ENCODE assay signal across 9 mouse cellular contexts in the genomic region with DNA sequence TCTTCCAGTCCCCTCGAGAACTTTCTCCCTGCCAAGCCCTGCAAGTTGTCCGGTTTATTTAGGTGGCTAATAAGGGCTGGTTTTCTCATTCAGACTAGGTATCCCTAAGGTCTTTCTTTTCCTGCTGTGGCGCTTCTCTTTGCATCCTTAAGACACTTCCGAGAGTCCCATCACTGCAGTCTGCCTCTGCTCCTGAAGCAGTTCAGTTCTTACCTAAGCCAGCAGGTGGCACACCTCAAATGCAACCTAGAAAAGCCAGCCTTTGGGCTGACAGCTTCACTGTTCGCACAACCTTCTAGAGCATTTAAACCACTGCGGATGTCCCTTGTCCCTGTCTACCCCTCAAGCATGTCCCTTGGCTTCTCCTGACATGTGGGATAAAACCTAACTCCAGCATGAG. TPM values are rescaled to one million over a fixed set of nuclear protein-coding genes. Genes with fewer than 3 reads are reported as not detected.
DNase-seq lines count a peak whose midpoint lies in the region; ATAC-seq and TF ChIP-seq lines count a peak whose summit lies in the region.
"Had no signal": no experiment of that assay in that cellular context is flagged by ENCODE, and none has a peak within 500 bp of the region (broad histone marks: within the 10 kb centered on the region; RNA-seq: fewer than 3 reads in every experiment).

No protein-coding gene starts in this region.

- H3K9me3 ChIP-seq in forebrain, embryonic 11.5 days (ENCODE audit: control insufficient read depth, low read length): no peaks in the 10 kb centered on the region; the same call in 1 of the 2 replicates
- no peaks in the 10 kb centered on the region for H3K9me3 ChIP-seq in forebrain, embryonic 16.5 days (ENCODE audit: control insufficient read depth, low read length)
- no peaks in the 10 kb centered on the region for H3K9me3 ChIP-seq in heart, postnatal 0 days (replicated peaks; ENCODE audit: control insufficient read depth, low read length)
- H3K9me3 ChIP-seq in limb, embryonic 14.5 days (ENCODE audit: control insufficient read depth, low read length): no peaks in the 10 kb centered on the region
- H3K9me3 ChIP-seq: limb, embryonic 15.5 days had no signal

- H3K4me2 ChIP-seq in forebrain, embryonic 11.5 days (ENCODE audit: low read depth, low read length, severe bottlenecking): peak overlapping the region; percentile 88; the same call in 1 of the 2 replicates
- no peak overlapping the region for H3K4me2 ChIP-seq in forebrain, embryonic 16.5 days (ENCODE audit: low read length)
- H3K4me2 ChIP-seq in heart, postnatal 0 days (ENCODE audit: low read depth, low read length): no peak overlapping the region
- peak overlapping the region; percentile 70; the same call in 1 of the 2 replicates for H3K4me2 ChIP-seq in limb, embryonic 14.5 days (replicated peaks; ENCODE audit: low read depth, low read length, severe bottlenecking)

- H3K27ac ChIP-seq in forebrain, embryonic 11.5 days (ENCODE audit: low read depth, low read length): no peak overlapping the region
- no peak overlapping the region for H3K27ac ChIP-seq in forebrain, embryonic 16.5 days (ENCODE audit: low read length)
- no peak overlapping the region for H3K27ac ChIP-seq in heart, postnatal 0 days (ENCODE audit: low read depth)
- no peak overlapping the region for H3K27ac ChIP-seq in limb, embryonic 14.5 days (replicated peaks; ENCODE audit: low read depth, low read length)

- peaks cover 8% of the 10 kb centered on the region for H3K4me1 ChIP-seq in forebrain, embryonic 11.5 days (replicated peaks; ENCODE audit: control insufficient read depth, insufficient read depth, low read length)
- peaks cover 10% of the 10 kb centered on the region for H3K4me1 ChIP-seq in forebrain, embryonic 16.5 days (replicated peaks; ENCODE audit: control insufficient read depth, insufficient read depth, low read length)
- H3K4me1 ChIP-seq in heart, postnatal 0 days (ENCODE audit: control insufficient read depth, insufficient read depth): peaks cover 10% of the 10 kb centered on the region
- H3K4me1 ChIP-seq in limb, embryonic 14.5 days (ENCODE audit: control insufficient read depth, insufficient read depth, low read length): peaks cover 11% of the 10 kb centered on the region

- DNase-seq in forebrain, embryonic 11.5 days (ENCODE audit: low spot score): peak; percentile 64
- peak; percentile 51 to 54 for DNase-seq in B cell, adult 2 months
- DNase-seq in cerebellum, adult 9-10 months: peak; percentile 49
- no peak for DNase-seq in heart, postnatal 0 days (ENCODE audit: low spot score)
- peak; percentile 53 for DNase-seq in limb, embryonic 14.5 days (ENCODE audit: low spot score)
- peak; percentile 49 for DNase-seq in right cerebral cortex, postnatal 25 days
- no peak for DNase-seq in gastrocnemius, adult 8-10 months (ENCODE audit: low spot score in 2 of 2)

- peaks cover 4% of the 10 kb centered on the region; the same call in 1 of the 2 replicates for H3K27me3 ChIP-seq in forebrain, embryonic 11.5 days (ENCODE audit: control insufficient read depth, insufficient read depth, low read length)
- no peaks in the 10 kb centered on the region for H3K27me3 ChIP-seq in forebrain, embryonic 16.5 days (replicated peaks; ENCODE audit: control insufficient read depth, insufficient read depth, low read length)
- no peaks in the 10 kb centered on the region for H3K27me3 ChIP-seq in heart, postnatal 0 days (ENCODE audit: control insufficient read depth, insufficient read depth, low read length)
- peaks cover 9% of the 10 kb centered on the region; the same call in 1 of the 2 replicates for H3K27me3 ChIP-seq in limb, embryonic 14.5 days (ENCODE audit: control insufficient read depth, insufficient read depth, low read length)

- H3K4me3 ChIP-seq in forebrain, embryonic 11.5 days (ENCODE audit: low read depth, low read length): no peak overlapping the region
- H3K4me3 ChIP-seq in forebrain, embryonic 16.5 days (replicated peaks; ENCODE audit: low read length): no peak overlapping the region
- H3K4me3 ChIP-seq in heart, postnatal 0 days (ENCODE audit: low read depth, low read length): no peak overlapping the region
- no peak overlapping the region for H3K4me3 ChIP-seq in limb, embryonic 14.5 days (replicated peaks; ENCODE audit: low read length)

- no peak overlapping the region for H3K9ac ChIP-seq in forebrain, embryonic 11.5 days (ENCODE audit: low read length)
- H3K9ac ChIP-seq in forebrain, embryonic 16.5 days (replicated peaks; ENCODE audit: low read depth, low read length): no peak overlapping the region
- no peak overlapping the region for H3K9ac ChIP-seq in heart, postnatal 0 days (replicated peaks; ENCODE audit: low read depth, low read length)
- no peak overlapping the region for H3K9ac ChIP-seq in limb, embryonic 14.5 days (ENCODE audit: low read depth, low read length, severe bottlenecking)

- no peak for TF ChIP-seq EP300 in heart, postnatal 0 days (IDR thresholded peaks at IDR 0.05; ENCODE audit: low read depth)

- no peak for TF ChIP-seq POLR2A in limb, embryonic 14.5 days (IDR thresholded peaks at IDR 0.05; ENCODE audit: borderline replicate concordance, extremely low read depth, insufficient read depth, insufficient read length)

- 26% methylated on average over 6 of the region's 6 CpGs for WGBS in forebrain, embryonic 11.5 days
- WGBS in forebrain, embryonic 16.5 days: 23% methylated on average over 6 of the region's 6 CpGs
- WGBS in heart, postnatal 0 days: 27% methylated on average over 6 of the region's 6 CpGs
- WGBS in limb, embryonic 14.5 days: 27% methylated on average over 6 of the region's 6 CpGs

- H3K36me3 ChIP-seq in forebrain, embryonic 11.5 days (ENCODE audit: control insufficient read depth, insufficient read depth, low read length): no peaks in the 10 kb centered on the region; the same call in 1 of the 2 replicates
- H3K36me3 ChIP-seq in forebrain, embryonic 16.5 days (ENCODE audit: control insufficient read depth, insufficient read depth): peaks cover 18% of the 10 kb centered on the region
- H3K36me3 ChIP-seq in heart, postnatal 0 days (replicated peaks; ENCODE audit: control insufficient read depth, insufficient read depth, low read length): peaks cover 40% of the 10 kb centered on the region
- peaks cover 33% of the 10 kb centered on the region for H3K36me3 ChIP-seq in limb, embryonic 14.5 days (ENCODE audit: control insufficient read depth, insufficient read depth, low read length)

- ATAC-seq in forebrain, embryonic 11.5 days (replicated peaks; ENCODE audit: low FRiP score): no peak
- ATAC-seq in forebrain, embryonic 16.5 days: no peak
- ATAC-seq in heart, postnatal 0 days (ENCODE audit: insufficient read depth, low read depth): no peak
- no peak for ATAC-seq in limb, embryonic 14.5 days (ENCODE audit: low FRiP score, low read depth)

- peak; percentile 76 for TF ChIP-seq CTCF in heart, postnatal 0 days (IDR thresholded peaks at IDR 0.05; ENCODE audit: low read depth)

RNA-seq across cellular contexts. Expression of a gene that starts 19.2 kb away (rescaled TPM):
- 3.3 and 3.8 TPM in 2 replicates for polyA plus RNA-seq in forebrain, embryonic 11.5 days (2014; fragmentation: Nextera tagmentation; extraction: Ambion mirVana)
- polyA plus RNA-seq in forebrain, embryonic 16.5 days (2015; fragmentation: Nextera tagmentation; extraction: Ambion mirVana): 10.1 and 10.9 TPM in 2 replicates
- total RNA-seq in heart, postnatal 0 days (2014; rRNA removed; ENCODE audit: low replicate concordance): 0.88 and 6.1 TPM in 2 replicates
- polyA plus RNA-seq in heart, postnatal 0 days (2015; fragmentation: Nextera tagmentation; extraction: Ambion mirVana): 1.00 and 4.0 TPM in 2 replicates
- polyA plus RNA-seq in limb, embryonic 14.5 days (2012; rRNA removed): 6.9 and 10.0 TPM in 2 replicates
- 1.9 and 6.5 TPM in 2 replicates for polyA plus RNA-seq in limb, embryonic 14.5 days (2014; fragmentation: Nextera tagmentation; extraction: Ambion mirVana)
- total RNA-seq in gastrocnemius, adult 8-10 months (2022): 1 to 10 TPM in 3 of 4 experiments, under 1 TPM in 1; 0.67 to 3.4 (median 2.3) TPM

RNA-seq across cellular contexts. Expression of a gene that starts 21.8 kb away (rescaled TPM):
- polyA plus RNA-seq in forebrain, embryonic 11.5 days (2014; fragmentation: Nextera tagmentation; extraction: Ambion mirVana): 46.8 and 48.6 TPM in 2 replicates
- polyA plus RNA-seq in forebrain, embryonic 16.5 days (2015; fragmentation: Nextera tagmentation; extraction: Ambion mirVana): 40.6 and 50.0 TPM in 2 replicates
- total RNA-seq in heart, postnatal 0 days (2014; rRNA removed; ENCODE audit: low replicate concordance): 89.1 and 105 TPM in 2 replicates
- polyA plus RNA-seq in heart, postnatal 0 days (2015; fragmentation: Nextera tagmentation; extraction: Ambion mirVana): 22.5 and 24.2 TPM in 2 replicates
- polyA plus RNA-seq in limb, embryonic 14.5 days (2012; rRNA removed): 89.6 and 103 TPM in 2 replicates
- polyA plus RNA-seq in limb, embryonic 14.5 days (2014; fragmentation: Nextera tagmentation; extraction: Ambion mirVana): 59.1 and 68.6 TPM in 2 replicates
- 10 to 100 TPM; 11.6 to 17.2 (median 16.7) TPM for total RNA-seq in gastrocnemius, adult 8-10 months (2022)

RNA-seq across cellular contexts. Expression of a gene that starts 34.2 kb away (rescaled TPM):
- polyA plus RNA-seq in forebrain, embryonic 11.5 days (2014; fragmentation: Nextera tagmentation; extraction: Ambion mirVana): 28.4 and 31.0 TPM in 2 replicates
- polyA plus RNA-seq in forebrain, embryonic 16.5 days (2015; fragmentation: Nextera tagmentation; extraction: Ambion mirVana): 37.6 and 43.6 TPM in 2 replicates
- total RNA-seq in heart, postnatal 0 days (2014; rRNA removed; ENCODE audit: low replicate concordance): 19.4 and 70.3 TPM in 2 replicates
- 24.9 and 28.0 TPM in 2 replicates for polyA plus RNA-seq in heart, postnatal 0 days (2015; fragmentation: Nextera tagmentation; extraction: Ambion mirVana)
- 21.2 and 23.5 TPM in 2 replicates for polyA plus RNA-seq in limb, embryonic 14.5 days (2012; rRNA removed)
- polyA plus RNA-seq in limb, embryonic 14.5 days (2014; fragmentation: Nextera tagmentation; extraction: Ambion mirVana): 23.9 and 25.2 TPM in 2 replicates
- 10 to 100 TPM; 12.2 to 17.6 (median 14.3) TPM for total RNA-seq in gastrocnemius, adult 8-10 months (2022)

RNA-seq across cellular contexts. Expression of a gene that starts 36.5 kb away (rescaled TPM):
- polyA plus RNA-seq in forebrain, embryonic 11.5 days (2014; fragmentation: Nextera tagmentation; extraction: Ambion mirVana): 4.2 and 5.6 TPM in 2 replicates
- 2.1 and 2.6 TPM in 2 replicates for polyA plus RNA-seq in forebrain, embryonic 16.5 days (2015; fragmentation: Nextera tagmentation; extraction: Ambion mirVana)
- total RNA-seq in heart, postnatal 0 days (2014; rRNA removed; ENCODE audit: low replicate concordance): 27.4 and 28.3 TPM in 2 replicates
- polyA plus RNA-seq in heart, postnatal 0 days (2015; fragmentation: Nextera tagmentation; extraction: Ambion mirVana): 93.7 and 106 TPM in 2 replicates
- 99.8 and 238 TPM in 2 replicates for polyA plus RNA-seq in limb, embryonic 14.5 days (2012; rRNA removed)
- polyA plus RNA-seq in limb, embryonic 14.5 days (2014; fragmentation: Nextera tagmentation; extraction: Ambion mirVana): 241 and 300 TPM in 2 replicates
- total RNA-seq in gastrocnemius, adult 8-10 months (2022): 100 to 1,000 TPM; 464 to 544 (median 482) TPM

RNA-seq across cellular contexts. Expression of a gene that starts 44.4 kb away (rescaled TPM):
- 1.8 and 2.4 TPM in 2 replicates for polyA plus RNA-seq in forebrain, embryonic 11.5 days (2014; fragmentation: Nextera tagmentation; extraction: Ambion mirVana)
- 1.2 and 1.7 TPM in 2 replicates for polyA plus RNA-seq in forebrain, embryonic 16.5 days (2015; fragmentation: Nextera tagmentation; extraction: Ambion mirVana)
- 4,764 and 5,473 TPM in 2 replicates for total RNA-seq in heart, postnatal 0 days (2014; rRNA removed; ENCODE audit: low replicate concordance)
- 8,811 and 8,917 TPM in 2 replicates for polyA plus RNA-seq in heart, postnatal 0 days (2015; fragmentation: Nextera tagmentation; extraction: Ambion mirVana)
- 10.6 and 11.1 TPM in 2 replicates for polyA plus RNA-seq in limb, embryonic 14.5 days (2012; rRNA removed)
- 2.8 and 2.9 TPM in 2 replicates for polyA plus RNA-seq in limb, embryonic 14.5 days (2014; fragmentation: Nextera tagmentation; extraction: Ambion mirVana)
- total RNA-seq in gastrocnemius, adult 8-10 months (2022): 1 to 10 TPM; 1.8 to 3.0 (median 2.3) TPM

Comparison
In these comparisons a context has a peak if more than half of its experiments do, and no peak if none do; other contexts are left out.
1. H3K4me2 ChIP-seq: peak in forebrain, embryonic 11.5 days (single experiment) and limb, embryonic 14.5 days (single experiment); none in forebrain, embryonic 16.5 days (single experiment) and heart, postnatal 0 days (single experiment).
2. DNase-seq: peak in forebrain, embryonic 11.5 days (single experiment), B cell, adult 2 months (2 of 2), cerebellum, adult 9-10 months (single experiment), limb, embryonic 14.5 days (single experiment) and right cerebral cortex, postnatal 25 days (single experiment); none in heart, postnatal 0 days (single experiment) and gastrocnemius, adult 8-10 months (0 of 2).